Mouse (Mus musculus): ENCODE results near the gene Srgap3. TPM values are rescaled to one million over a fixed set of nuclear protein-coding genes. Genes with fewer than 3 reads are reported as not detected.
A peak's percentile ranks its signal among the peaks of the same experiment; 100 is the strongest.

Gene Srgap3
- total RNA-seq, 2 experiments from 2014 or later, result 17.1 to 26.3 TPM

- DNase-seq, result no peak
Observed at GRCm38 (mm10) chr6:112912552-112912951, 34.5 kb downstream of the Srgap3 start.

- no peak for DNase-seq
Observed at GRCm38 (mm10) chr6:112909711-112910110, 37.4 kb downstream of the Srgap3 start.

- no peak for DNase-seq
Observed at GRCm38 (mm10) chr6:112907887-112908584, 39.0 kb downstream of the Srgap3 start.

GRCm38 (mm10) chr6:112903796-112904195 lies 43.3 kb downstream of the Srgap3 start:
- no peak for DNase-seq

GRCm38 (mm10) chr6:112903226-112903625 lies 43.8 kb downstream of the Srgap3 start:
- no peak for DNase-seq

GRCm38 (mm10) chr6:112902791-112903190 lies 44.3 kb downstream of the Srgap3 start:
- no peak for DNase-seq

GRCm38 (mm10) chr6:112900306-112900705 lies 46.8 kb downstream of the Srgap3 start:
- no peak for DNase-seq

- DNase-seq, result peak in 1 of 2 experiments; percentile 15
Observed at GRCm38 (mm10) chr6:112899711-112900110, 47.4 kb downstream of the Srgap3 start.

GRCm38 (mm10) chr6:112899276-112899675 lies 47.8 kb downstream of the Srgap3 start:
- DNase-seq, result no peak

GRCm38 (mm10) chr6:112898435-112898834 lies 48.6 kb downstream of the Srgap3 start:
- DNase-seq, result no peak

GRCm38 (mm10) chr6:112896372-112896771 lies 50.7 kb downstream of the Srgap3 start:
- DNase-seq, result no peak

GRCm38 (mm10) chr6:112890331-112890751 lies 56.7 kb downstream of the Srgap3 start:
- DNase-seq, result peak; percentile 36 to 61

- DNase-seq, result no peak
Observed at GRCm38 (mm10) chr6:112883588-112884135, 63.4 kb downstream of the Srgap3 start.

GRCm38 (mm10) chr6:112880048-112880534 lies 67.0 kb downstream of the Srgap3 start:
- no peak for DNase-seq

GRCm38 (mm10) chr6:112879154-112879553 lies 67.9 kb downstream of the Srgap3 start:
- DNase-seq, result peak; percentile 34 to 50

- peak in 1 of 2 experiments; percentile 14 for DNase-seq
Observed at GRCm38 (mm10) chr6:112873089-112873835, 73.8 kb downstream of the Srgap3 start.

GRCm38 (mm10) chr6:112871241-112871780 lies 75.8 kb downstream of the Srgap3 start:
- no peak for DNase-seq

GRCm38 (mm10) chr6:112868197-112868957 lies 78.7 kb downstream of the Srgap3 start:
- no peak for DNase-seq

GRCm38 (mm10) chr6:112866096-112866495 lies 81.0 kb downstream of the Srgap3 start:
- DNase-seq, result no peak

- DNase-seq, result no peak
Observed at GRCm38 (mm10) chr6:112865021-112865531, 82.0 kb downstream of the Srgap3 start.

GRCm38 (mm10) chr6:112862465-112862864 lies 84.6 kb downstream of the Srgap3 start:
- DNase-seq, result no peak
